Mouse (Mus musculus): ENCODE data around the gene Ctnnbl1.

Ctnnbl1 gene

DNA sequence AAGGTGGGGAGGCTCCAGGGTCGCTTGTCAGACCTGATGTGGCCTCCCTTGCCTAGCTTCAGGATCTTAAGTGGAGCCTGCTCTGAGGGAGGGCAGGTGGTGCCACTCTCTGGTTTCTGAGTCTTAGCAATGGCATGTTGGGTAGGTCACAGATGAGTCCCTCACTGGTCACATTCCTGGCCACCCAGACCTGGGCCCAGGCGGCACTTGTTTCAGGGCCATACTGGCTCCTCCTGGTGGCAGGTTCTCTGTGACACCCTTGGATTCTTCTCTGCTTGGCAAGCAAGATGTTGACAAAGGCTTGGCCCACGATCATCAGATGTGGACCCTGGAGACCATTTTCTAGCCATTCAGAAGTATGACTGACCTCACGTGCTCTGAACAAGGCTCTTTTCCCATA, 195.5 kb downstream of the Ctnnbl1 start:
- no peak for DNase-seq (ENCODE audit: extremely low spot score, low read depth, low spot score)

- DNase-seq (ENCODE audit: extremely low spot score, low read depth, low spot score), result no peak
These were observed 198.4 kb downstream of the Ctnnbl1 start for GRCm38 (mm10) chr2:157935444-157936171.

DNA sequence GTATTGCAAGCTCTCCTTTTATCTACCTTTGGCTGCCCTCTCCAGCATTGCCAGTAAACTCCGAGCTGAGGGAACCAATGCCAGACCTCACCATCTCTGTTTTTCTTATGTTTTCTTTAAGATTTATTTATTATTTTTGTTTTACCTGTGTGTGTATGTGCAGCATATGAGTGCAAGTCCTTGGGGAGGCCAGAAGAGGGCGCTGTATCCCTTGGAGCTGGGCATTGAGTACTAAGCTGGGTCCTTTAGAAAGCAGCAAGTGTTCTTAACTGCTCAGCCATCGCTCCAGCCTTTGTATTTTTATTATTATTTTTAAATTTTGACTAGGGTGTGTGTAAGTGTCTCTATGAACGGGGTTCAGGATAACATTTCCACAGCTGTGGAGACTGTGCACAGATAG, 199.5 kb downstream of the Ctnnbl1 start:
- DNase-seq (ENCODE audit: extremely low spot score, low read depth, low spot score), result no peak

DNA sequence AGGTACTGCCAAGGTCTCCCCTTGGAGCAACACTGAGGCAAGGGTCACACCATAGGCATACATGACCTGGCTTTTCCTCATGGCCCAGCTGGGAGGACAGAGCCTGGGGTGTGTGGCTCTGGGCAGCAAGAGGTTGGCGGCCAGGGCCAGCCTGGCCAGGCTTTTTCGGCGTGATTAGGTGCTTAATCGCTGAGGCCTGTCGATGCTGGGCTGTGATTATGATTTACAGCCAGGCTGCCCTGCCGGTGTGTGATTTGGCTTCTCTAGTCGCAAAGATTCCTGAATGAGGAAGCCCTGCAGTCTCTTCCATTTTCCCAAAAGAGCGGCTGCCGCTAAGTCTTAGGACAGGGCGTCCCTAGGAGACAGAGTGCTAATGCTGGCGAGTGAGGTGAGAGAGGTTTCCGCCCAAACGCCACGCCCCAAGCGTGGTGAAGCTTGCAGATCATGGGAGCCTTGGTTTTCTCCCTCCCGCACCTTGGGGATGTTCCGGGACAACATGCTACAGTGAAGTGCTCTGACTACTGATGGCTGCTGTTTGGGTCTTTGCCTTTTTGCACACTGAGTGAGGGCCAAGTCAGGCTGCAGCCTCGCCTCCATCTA, 203.5 kb downstream of the Ctnnbl1 start:
- DNase-seq (ENCODE audit: extremely low spot score, low read depth, low spot score), result no peak
